Mouse (Mus musculus) B cell, adult 2 months (primary cell): ENCODE measurements around the gene Gm12888.
"Not testable (repeated sequence)": the region's sequence is repeated elsewhere in the genome, so short reads cannot be mapped to it uniquely, and the experiment has no call there.

ENCODE experiments used
- DNase-seq, 2 experiments: peaks; one replicate each; pipeline ENCODE4 v3.0.0; 2022

Gm12888 gene

GRCm38 (mm10) chr4:121324817-121325216 lies at the start of gene Gm12888:
TSS of gene Gm12888 (minus strand) at chr4:121324917.
- DNase-seq: not testable (repeated sequence)
